Mouse (Mus musculus): ENCODE measurements around the gene Lrrc73.

Lrrc73 gene

GRCm38 (mm10) chr17:46262201-46262694, 8.9 kb downstream of the Lrrc73 start:
- DNase-seq (ENCODE audit: low spot score), result no peak

GRCm38 (mm10) chr17:46265502-46265901, 12.2 kb downstream of the Lrrc73 start:
- no peak for DNase-seq (ENCODE audit: low spot score)

- peak; percentile 69 for DNase-seq (ENCODE audit: low spot score)
Observed at GRCm38 (mm10) chr17:46265918-46266618, 12.7 kb downstream of the Lrrc73 start.

GRCm38 (mm10) chr17:46266986-46267385, 13.7 kb downstream of the Lrrc73 start:
- DNase-seq (ENCODE audit: low spot score), result no peak

GRCm38 (mm10) chr17:46267511-46267910, 14.2 kb downstream of the Lrrc73 start:
- no peak for DNase-seq (ENCODE audit: low spot score)

GRCm38 (mm10) chr17:46268026-46268720, 14.8 kb downstream of the Lrrc73 start:
- no peak for DNase-seq (ENCODE audit: low spot score)

GRCm38 (mm10) chr17:46269771-46270534, 16.6 kb downstream of the Lrrc73 start:
- no peak for DNase-seq (ENCODE audit: low spot score)

- DNase-seq (ENCODE audit: low spot score), result no peak
Observed at GRCm38 (mm10) chr17:46272058-46272457, 18.7 kb downstream of the Lrrc73 start.

GRCm38 (mm10) chr17:46272675-46273074, 19.3 kb downstream of the Lrrc73 start:
- DNase-seq (ENCODE audit: low spot score), result no peak

- no peak for DNase-seq (ENCODE audit: low spot score)
Observed at GRCm38 (mm10) chr17:46273803-46274236, 20.5 kb downstream of the Lrrc73 start.

GRCm38 (mm10) chr17:46274465-46274864, 21.1 kb downstream of the Lrrc73 start:
- DNase-seq (ENCODE audit: low spot score), result no peak

GRCm38 (mm10) chr17:46275034-46275433, 21.7 kb downstream of the Lrrc73 start:
- DNase-seq (ENCODE audit: low spot score), result no peak

- DNase-seq (ENCODE audit: low spot score), result no peak
Observed at GRCm38 (mm10) chr17:46275506-46275905, 22.2 kb downstream of the Lrrc73 start.

GRCm38 (mm10) chr17:46277586-46277985, 24.3 kb downstream of the Lrrc73 start:
- no peak for DNase-seq (ENCODE audit: low spot score)

- no peak for DNase-seq (ENCODE audit: low spot score)
Observed at GRCm38 (mm10) chr17:46278011-46278765, 24.9 kb downstream of the Lrrc73 start.

- DNase-seq (ENCODE audit: low spot score), result no peak
Observed at GRCm38 (mm10) chr17:46282483-46283123, 29.3 kb downstream of the Lrrc73 start, which contains the start of gene Tjap1. TSS of gene Tjap1 (minus strand) at chr17:46283026.

- no peak for DNase-seq (ENCODE audit: low spot score)
Observed at GRCm38 (mm10) chr17:46283140-46283539, 29.8 kb downstream of the Lrrc73 start.

- DNase-seq (ENCODE audit: low spot score), result no peak
Observed at GRCm38 (mm10) chr17:46283911-46284310, 30.6 kb downstream of the Lrrc73 start.

GRCm38 (mm10) chr17:46284653-46285052, 31.3 kb downstream of the Lrrc73 start:
- no peak for DNase-seq (ENCODE audit: low spot score)

GRCm38 (mm10) chr17:46285407-46285806, 32.1 kb downstream of the Lrrc73 start:
- no peak for DNase-seq (ENCODE audit: low spot score)

GRCm38 (mm10) chr17:46287678-46288095, 34.4 kb downstream of the Lrrc73 start:
- no peak for DNase-seq (ENCODE audit: low spot score)

Data from layer of hippocampus, adult 9-10 months (tissue).